Mouse (Mus musculus) liver, embryonic 14.5 days (tissue): ENCODE measurements around the gene Rpl5.

Source experiments
- CTCF ChIP-seq: IDR thresholded peaks from 2 replicates; pipeline ENCODE4 v1.5.1; 2016; ENCODE audit warnings: antibody characterized with exemption, low read depth, control low read depth
- EP300 ChIP-seq: IDR thresholded peaks from 2 replicates; pipeline ENCODE4 v1.6.1; 2016; ENCODE audit warnings: antibody characterized with exemption, low read depth

GRCm38 (mm10) chr5:107909668-107910067, 9.4 kb downstream of the Rpl5 start:
- TF ChIP-seq CTCF (no peak), EP300 (no peak)
